Mouse (Mus musculus): ENCODE results near the gene Ccdc65. TPM values are rescaled to one million over a fixed set of nuclear protein-coding genes. Genes with fewer than 3 reads are reported as not detected.

Ccdc65 gene
- total RNA-seq, 2 experiments from 2014 or later = 0.43 to 0.45 TPM

Other genes with a start within 250 kb of the Ccdc65 start
- not detected for gene OR5BS1P, start 238.3 kb upstream of the Ccdc65 start, total RNA-seq (2021)
- gene Lalba, start 225.5 kb upstream of the Ccdc65 start, total RNA-seq (2021) = not detected
- gene Olfr279, start 215.8 kb upstream of the Ccdc65 start, total RNA-seq (2021) = not detected
- 10 to 100 TPM; 79.2 to 90.9 TPM for gene Kansl2, start 173.9 kb upstream of the Ccdc65 start, total RNA-seq (2021)
- 10 to 100 TPM; 52.5 to 65.9 TPM for gene Ccnt1, start 137.3 kb upstream of the Ccdc65 start, total RNA-seq (2021)
- 1 to 10 TPM in 1 of 2 experiments, not detected in 1; 1.2 TPM for gene 4930415O20Rik, start 137.2 kb upstream of the Ccdc65 start, total RNA-seq (2021)
- gene Adcy6, start 98.1 kb upstream of the Ccdc65 start, total RNA-seq (2021) = 10 to 100 TPM; 48.7 to 83.1 TPM
- gene Cacnb3, start 77.4 kb upstream of the Ccdc65 start, total RNA-seq (2021) = 10 to 100 TPM; 11.9 to 14.3 TPM
- gene Ddx23, start 45.3 kb upstream of the Ccdc65 start, total RNA-seq (2021) = 10 to 100 TPM; 80.7 to 83.8 TPM
- gene Rnd1, start 30.7 kb upstream of the Ccdc65 start, total RNA-seq (2021) = 1 to 10 TPM; 2.0 to 7.6 TPM
- 1 to 10 TPM; 4.7 to 6.7 TPM for gene Fkbp11, start 20.0 kb downstream of the Ccdc65 start, total RNA-seq (2021)
- 100 to 1,000 TPM; 104 to 145 TPM for gene Arf3, start 55.0 kb downstream of the Ccdc65 start, total RNA-seq (2021)
- gene Wnt10b, start 69.9 kb downstream of the Ccdc65 start, total RNA-seq (2021) = 1 to 10 TPM in 1 of 2 experiments, under 1 TPM in 1; 0.36 to 3.1 TPM
- not detected for gene Wnt1, start 81.7 kb downstream of the Ccdc65 start, total RNA-seq (2021)
- gene Ddn, start 101.3 kb downstream of the Ccdc65 start, total RNA-seq (2021) = not detected
- gene Prkag1, start 123.3 kb downstream of the Ccdc65 start, total RNA-seq (2021) = 10 to 100 TPM; 64.0 to 71.5 TPM
- gene Kmt2d, start 163.0 kb downstream of the Ccdc65 start, total RNA-seq (2021) = 10 to 100 TPM; 54.6 to 59.5 TPM
- 1 to 10 TPM; 1.2 to 2.5 TPM for gene Rhebl1, start 186.3 kb downstream of the Ccdc65 start, total RNA-seq (2021)
- 1 to 10 TPM in 1 of 2 experiments, under 1 TPM in 1; 0.86 to 2.1 TPM for gene Dhh, start 190.3 kb downstream of the Ccdc65 start, total RNA-seq (2021)
- gene Lmbr1l, start 210.0 kb downstream of the Ccdc65 start, total RNA-seq (2021) = 10 to 100 TPM; 12.1 to 14.0 TPM
- gene Tuba1b, start 226.4 kb downstream of the Ccdc65 start, total RNA-seq (2021) = 100 to 1,000 TPM; 193 to 255 TPM
- not detected for gene Gm49450, start 245.3 kb downstream of the Ccdc65 start, total RNA-seq (2021)
- 100 to 1,000 TPM in 1 of 2 experiments, 10 to 100 TPM in 1; 74.3 to 169 TPM for gene Tuba1a, start 245.5 kb downstream of the Ccdc65 start, total RNA-seq (2021)

All from adrenal gland, adult 18-20 months (tissue).